Mouse (Mus musculus) embryonic facial prominence, embryonic 14.5 days (tissue): ENCODE results near the gene Sema3f. TPM values are rescaled to one million over a fixed set of nuclear protein-coding genes. Genes with fewer than 3 reads are reported as not detected.
A peak's percentile ranks its signal among the peaks of the same experiment; 100 is the strongest.

Experiments
- ATAC-seq: fragments of 200-750 bp; cut with Nextera tagmentation; 2 replicates; pipeline ENCODE4 v1.8.0; 2017; ENCODE audit warnings: low read depth, moderate number of reproducible peaks, moderate TSS enrichment
- DNase-seq: peaks from one replicate; pipeline ENCODE4 v3.0.0-alpha.2; 2015; ENCODE audit warnings: low spot score
- H3K27ac ChIP-seq: fragments of 300-500 bp; sonication (generic); replicated peaks from 2 replicates; pipeline ENCODE4 v1.5.1; 2014; ENCODE audit warnings: low read depth, mild to moderate bottlenecking, low read length, moderate library complexity
- H3K27me3 ChIP-seq: fragments of 300-500 bp; sonication (generic); replicated peaks from 2 replicates; pipeline ENCODE4 v1.6.1; 2014; ENCODE audit warnings: low read length; ENCODE audit not compliant: control insufficient read depth, insufficient read depth
- H3K36me3 ChIP-seq: fragments of 300-500 bp; sonication (generic); 2 replicates; pipeline ENCODE4 v1.6.1; 2014; ENCODE audit warnings: low read length, mixed read lengths; ENCODE audit not compliant: control insufficient read depth, insufficient read depth
- H3K4me1 ChIP-seq: fragments of 300-500 bp; sonication (generic); 2 replicates; pipeline ENCODE4 v1.6.1; 2014; ENCODE audit warnings: antibody characterized with exemption, low read length; ENCODE audit not compliant: control insufficient read depth, insufficient read depth
- H3K4me2 ChIP-seq: fragments of 300-500 bp; sonication (generic); 2 replicates; pipeline ENCODE4 v1.6.1; 2014; ENCODE audit warnings: low read depth, mild to moderate bottlenecking, low read length, moderate library complexity, mixed read lengths
- H3K4me3 ChIP-seq: fragments of 300-500 bp; sonication (generic); 2 replicates; pipeline ENCODE4 v1.5.1; 2014; ENCODE audit warnings: low read depth, mild to moderate bottlenecking, low read length
- H3K9ac ChIP-seq: fragments of 300-500 bp; sonication (generic); 2 replicates; pipeline ENCODE4 v1.6.1; 2014; ENCODE audit warnings: low read depth, mild to moderate bottlenecking, low read length, moderate library complexity, mixed read lengths
- H3K9me3 ChIP-seq: fragments of 300-500 bp; sonication (generic); 2 replicates; pipeline ENCODE4 v1.6.1; 2016; ENCODE audit warnings: low read length; ENCODE audit not compliant: control insufficient read depth
- WGBS: fragments of 180-500 bp; shearing (Covaris S2); extraction: QIAGEN DNeasy Blood & Tissue Kit; methylation state at CpG from one replicate; pipeline ENCODE4 v1.1.7; 2014; 5-methylcytosine and 5-hydroxymethylcytosine counted together
- polyA plus RNA-seq: library from polyadenylated mRNA; unstranded; fragments of >200 nt; fragmentation: Nextera tagmentation; extraction: Ambion mirVana; gene quantifications from 2 replicates; pipeline ENCODE4 v1.2.1, GENCODE M21; 2014

The Sema3f gene
- polyA plus RNA-seq: 32.8 and 36.9 TPM in 2 replicates

- peak within 1 kb of the TSS; percentile 86 for H3K27ac ChIP-seq
- WGBS: 2% methylated on average over 17 of the region's 86 CpGs
- H3K27me3 ChIP-seq: no peaks in the 10 kb centered on the region
- peak within 1 kb of the TSS; percentile 95 for H3K9ac ChIP-seq
- ATAC-seq (peak; percentile 87), DNase-seq (peak; percentile 94)
- no peaks in the 10 kb centered on the region for H3K9me3 ChIP-seq
- H3K4me1 ChIP-seq: peaks cover 42% of the 10 kb centered on the region
- peaks cover 11% of the 10 kb centered on the region for H3K36me3 ChIP-seq
- H3K4me2 ChIP-seq: peak within 1 kb of the TSS; percentile 92
- peak within 1 kb of the TSS; percentile 92 for H3K4me3 ChIP-seq
Observed at GRCm38 (mm10) chr9:107709697-107710483, at the start of gene Sema3f. Sema3f (minus strand) TSS chr9:107710475.

GRCm38 (mm10) chr9:107759593-107759992 is 49.3 kb upstream of the Sema3f start:
- no peak for DNase-seq
- H3K4me1 ChIP-seq: no peaks in the 10 kb centered on the region
- no peaks in the 10 kb centered on the region for H3K9me3 ChIP-seq
- H3K4me2 ChIP-seq: no peak overlapping the region
- H3K9ac ChIP-seq: no peak overlapping the region
- no peak overlapping the region for H3K27ac ChIP-seq
- 94% methylated on average over 6 of the region's 6 CpGs for WGBS
- H3K27me3 ChIP-seq: no peaks in the 10 kb centered on the region
- peaks cover 96% of the 10 kb centered on the region for H3K36me3 ChIP-seq
- no peak overlapping the region for H3K4me3 ChIP-seq
- no peak for ATAC-seq

- DNase-seq (no peak), ATAC-seq (no peak)
- peaks cover 96% of the 10 kb centered on the region for H3K36me3 ChIP-seq
- H3K4me2 ChIP-seq: no peak overlapping the region
- H3K27me3 ChIP-seq: no peaks in the 10 kb centered on the region
- H3K27ac ChIP-seq: no peak overlapping the region
- H3K9me3 ChIP-seq: peaks cover 9% of the 10 kb centered on the region; the same call in 1 of the 2 replicates
- 92% methylated on average over 5 of the region's 5 CpGs for WGBS
- H3K9ac ChIP-seq: no peak overlapping the region
- H3K4me1 ChIP-seq: no peaks in the 10 kb centered on the region
- H3K4me3 ChIP-seq: no peak overlapping the region
Observed at GRCm38 (mm10) chr9:107750378-107750777, 40.1 kb upstream of the Sema3f start.

- Histone ChIP-seq H3K27me3 (no peaks in the 10 kb centered on the region), H3K4me2 (no peak overlapping the region), H3K4me1 (no peaks in the 10 kb centered on the region), H3K9me3 (peaks cover 9% of the 10 kb centered on the region; the same call in 1 of the 2 replicates), H3K27ac (no peak overlapping the region), H3K9ac (no peak overlapping the region), H3K4me3 (no peak overlapping the region), H3K36me3 (peaks cover 97% of the 10 kb centered on the region)
- DNase-seq (no peak), ATAC-seq (no peak)
- WGBS: 100% methylated on average over 3 of the region's 3 CpGs
Observed at GRCm38 (mm10) chr9:107748063-107748462, 37.8 kb upstream of the Sema3f start.

GRCm38 (mm10) chr9:107747310-107747709 is 37.0 kb upstream of the Sema3f start:
- no peaks in the 10 kb centered on the region for H3K27me3 ChIP-seq
- H3K4me2 ChIP-seq: no peak overlapping the region
- H3K4me3 ChIP-seq: no peak overlapping the region
- H3K4me1 ChIP-seq: no peaks in the 10 kb centered on the region
- peaks cover 9% of the 10 kb centered on the region; the same call in 1 of the 2 replicates for H3K9me3 ChIP-seq
- no peak for ATAC-seq
- 96% methylated on average over 1 of the region's 1 CpGs for WGBS
- DNase-seq: no peak
- no peak overlapping the region for H3K9ac ChIP-seq
- peaks cover 98% of the 10 kb centered on the region for H3K36me3 ChIP-seq
- no peak overlapping the region for H3K27ac ChIP-seq

- peaks cover 98% of the 10 kb centered on the region for H3K36me3 ChIP-seq
- H3K4me2 ChIP-seq: no peak overlapping the region
Observed at GRCm38 (mm10) chr9:107746679-107747078, 36.4 kb upstream of the Sema3f start.

GRCm38 (mm10) chr9:107744061-107744460 is 33.8 kb upstream of the Sema3f start:
- Histone ChIP-seq H3K36me3 (peaks cover 98% of the 10 kb centered on the region), H3K4me2 (no peak overlapping the region), H3K4me1 (no peaks in the 10 kb centered on the region), H3K4me3 (no peak overlapping the region), H3K27me3 (no peaks in the 10 kb centered on the region), H3K9me3 (peaks cover 9% of the 10 kb centered on the region; the same call in 1 of the 2 replicates), H3K27ac (no peak overlapping the region), H3K9ac (no peak overlapping the region)
- no peak for ATAC-seq
- WGBS: 90% methylated on average over 6 of the region's 6 CpGs
- DNase-seq: no peak

More at GRCm38 (mm10) chr9:107746679-107747078, 36.4 kb upstream of the Sema3f start:
- Histone ChIP-seq H3K4me3 (no peak overlapping the region), H3K27ac (no peak overlapping the region), H3K9ac (no peak overlapping the region), H3K4me1 (no peaks in the 10 kb centered on the region), H3K9me3 (peaks cover 9% of the 10 kb centered on the region; the same call in 1 of the 2 replicates), H3K27me3 (no peaks in the 10 kb centered on the region)
- ATAC-seq (no peak), DNase-seq (no peak)
- WGBS: 97% methylated on average over 3 of the region's 3 CpGs

- H3K36me3 ChIP-seq: peaks cover 53% of the 10 kb centered on the region
- DNase-seq (no peak), ATAC-seq (peak; percentile 21)
- WGBS: 56% methylated on average over 4 of the region's 4 CpGs
- no peaks in the 10 kb centered on the region for H3K27me3 ChIP-seq
- no peak overlapping the region for H3K4me3 ChIP-seq
- H3K9ac ChIP-seq: no peak overlapping the region
- H3K27ac ChIP-seq: no peak overlapping the region
- H3K9me3 ChIP-seq: no peaks in the 10 kb centered on the region
- H3K4me1 ChIP-seq: peaks cover 25% of the 10 kb centered on the region
- no peak overlapping the region for H3K4me2 ChIP-seq
Observed at GRCm38 (mm10) chr9:107738841-107739202, 28.5 kb upstream of the Sema3f start.
